Mouse (Mus musculus) liver, postnatal 0 days (tissue): ENCODE data around the gene Asah2. TPM values are rescaled to one million over a fixed set of nuclear protein-coding genes. Genes with fewer than 3 reads are reported as not detected.

Experiments
- ATAC-seq: fragments of 200-750 bp; cut with Nextera tagmentation; 2 replicates; pipeline ENCODE4 v1.8.0; 2017; ENCODE audit warnings: mild to moderate bottlenecking, moderate library complexity
- DNase-seq: peaks from one replicate; pipeline ENCODE4 v3.0.0-alpha.2; 2016
- H3K27ac ChIP-seq: fragments of 300-500 bp; sonication (generic); 2 replicates; pipeline ENCODE4 v1.5.1; 2014; ENCODE audit warnings: antibody characterized with exemption, moderate library complexity, mild to moderate bottlenecking, low read depth
- H3K27me3 ChIP-seq: fragments of 300-500 bp; sonication (generic); 2 replicates; pipeline ENCODE4 v1.6.1; 2014; ENCODE audit warnings: low read length, control low read depth, mixed read lengths; ENCODE audit not compliant: insufficient read depth
- H3K36me3 ChIP-seq: fragments of 300-500 bp; sonication (generic); replicated peaks from 2 replicates; pipeline ENCODE4 v1.6.1; 2014; ENCODE audit warnings: mild to moderate bottlenecking, control low read depth, low read length, moderate library complexity, mixed read lengths; ENCODE audit not compliant: insufficient read depth
- H3K4me1 ChIP-seq: fragments of 300-500 bp; sonication (generic); 2 replicates; pipeline ENCODE4 v1.6.1; 2014; ENCODE audit warnings: antibody characterized with exemption, mild to moderate bottlenecking, control low read depth; ENCODE audit not compliant: insufficient read depth
- H3K4me2 ChIP-seq: fragments of 300-500 bp; sonication (generic); 2 replicates; pipeline ENCODE4 v1.6.1; 2014; ENCODE audit warnings: low read depth, mild to moderate bottlenecking, low read length, moderate library complexity, mixed read lengths
- H3K4me3 ChIP-seq: fragments of 300-500 bp; sonication (generic); 2 replicates; pipeline ENCODE4 v1.5.1; 2014; ENCODE audit warnings: low read depth, low read length
- H3K9ac ChIP-seq: fragments of 300-500 bp; sonication (generic); replicated peaks from 2 replicates; pipeline ENCODE4 v1.6.1; 2014; ENCODE audit warnings: mild to moderate bottlenecking, moderate library complexity
- H3K9me3 ChIP-seq: fragments of 300-500 bp; sonication (generic); 2 replicates; pipeline ENCODE4 v1.6.1; 2016; ENCODE audit warnings: mild to moderate bottlenecking, control low read depth, low read length, mixed read lengths
- CTCF ChIP-seq: sonication (generic); IDR thresholded peaks from 2 replicates; pipeline ENCODE4 v1.5.1; 2016; ENCODE audit warnings: antibody characterized with exemption, low read depth
- EP300 ChIP-seq: IDR thresholded peaks from 2 replicates; pipeline ENCODE4 v1.6.1; 2016; ENCODE audit warnings: antibody characterized with exemption, low read depth, mild to moderate bottlenecking
- WGBS: fragments of 180-500 bp; shearing (Covaris S2); extraction: QIAGEN DNeasy Blood & Tissue Kit; methylation state at CpG from one replicate; pipeline ENCODE4 v1.1.7; 2014; ENCODE audit not compliant: insufficient replicate concordance; 5-methylcytosine and 5-hydroxymethylcytosine counted together
- polyA plus RNA-seq: library from polyadenylated mRNA; unstranded; fragments of >200 nt; fragmentation: Nextera tagmentation; extraction: Ambion mirVana; gene quantifications from 2 replicates; pipeline ENCODE4 v1.2.1, GENCODE M21; 2015

Asah2 gene
- polyA plus RNA-seq, 1 experiment from 2014 or later = 0.65 TPM

DNA sequence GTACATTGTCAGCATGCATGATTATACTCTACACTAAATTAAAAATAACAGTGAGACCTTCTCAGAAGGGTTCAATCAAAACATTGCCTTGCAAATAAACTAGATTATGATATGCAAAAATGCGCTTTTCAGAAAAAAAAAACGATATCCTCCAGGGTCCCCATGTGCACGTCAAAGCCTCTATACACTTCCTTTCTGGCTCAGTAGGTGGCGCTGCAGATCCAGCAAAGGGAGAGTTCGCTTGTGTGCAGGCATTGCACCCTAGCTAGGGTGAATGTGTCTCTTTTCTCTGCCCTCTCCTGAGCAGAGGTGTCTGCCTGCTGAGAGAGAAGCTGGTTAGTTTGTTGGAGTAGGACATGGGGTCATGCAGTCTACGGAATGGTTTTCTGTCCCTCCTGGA, 136.0 kb downstream of the Asah2 start:
- peak; percentile 84 for DNase-seq
- Histone ChIP-seq H3K36me3 (no peaks in the 10 kb centered on the region), H3K9ac (no peak overlapping the region), H3K27me3 (no peaks in the 10 kb centered on the region), H3K4me3 (no peak overlapping the region), H3K4me2 (no peak overlapping the region), H3K4me1 (0 out of 2 replicates have a peak, but pooled peaks cover 2% of the 10 kb centered on the region), H3K27ac (no peak overlapping the region), H3K9me3 (no peaks in the 10 kb centered on the region)
- peak; percentile 76 for ATAC-seq
- 9% methylated on average over 6 of the region's 6 CpGs for WGBS
- TF ChIP-seq EP300 (no peak), CTCF (peak; percentile 94)

DNA sequence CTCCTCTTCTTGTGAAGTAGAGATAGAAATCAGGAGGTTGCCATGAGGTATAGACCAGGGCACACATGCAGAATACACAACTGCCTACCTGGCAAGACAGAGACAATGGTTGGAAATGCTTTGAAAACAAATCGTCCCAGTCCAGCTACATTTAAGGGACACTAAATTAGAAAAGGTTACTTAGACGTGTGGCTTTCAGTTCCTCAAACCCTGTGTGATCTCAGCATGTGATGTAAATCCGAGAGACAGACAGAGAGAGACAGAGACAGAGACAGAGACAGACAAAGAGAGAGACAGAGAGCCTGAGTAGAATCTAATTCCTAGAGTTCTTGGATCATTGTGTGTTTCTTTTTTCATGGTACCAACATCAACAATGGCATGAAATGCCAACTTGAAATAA, 136.6 kb downstream of the Asah2 start:
- Histone ChIP-seq H3K4me1 (0 out of 2 replicates have a peak, but pooled peaks cover 2% of the 10 kb centered on the region), H3K27me3 (no peaks in the 10 kb centered on the region), H3K4me3 (no peak overlapping the region), H3K9ac (no peak overlapping the region), H3K9me3 (no peaks in the 10 kb centered on the region), H3K4me2 (no peak overlapping the region), H3K27ac (no peak overlapping the region), H3K36me3 (no peaks in the 10 kb centered on the region)
- 31% methylated on average over 3 of the region's 3 CpGs for WGBS
- ATAC-seq (no peak), DNase-seq (no peak)
- TF ChIP-seq EP300 = no peak
- no peak for TF ChIP-seq CTCF

DNA sequence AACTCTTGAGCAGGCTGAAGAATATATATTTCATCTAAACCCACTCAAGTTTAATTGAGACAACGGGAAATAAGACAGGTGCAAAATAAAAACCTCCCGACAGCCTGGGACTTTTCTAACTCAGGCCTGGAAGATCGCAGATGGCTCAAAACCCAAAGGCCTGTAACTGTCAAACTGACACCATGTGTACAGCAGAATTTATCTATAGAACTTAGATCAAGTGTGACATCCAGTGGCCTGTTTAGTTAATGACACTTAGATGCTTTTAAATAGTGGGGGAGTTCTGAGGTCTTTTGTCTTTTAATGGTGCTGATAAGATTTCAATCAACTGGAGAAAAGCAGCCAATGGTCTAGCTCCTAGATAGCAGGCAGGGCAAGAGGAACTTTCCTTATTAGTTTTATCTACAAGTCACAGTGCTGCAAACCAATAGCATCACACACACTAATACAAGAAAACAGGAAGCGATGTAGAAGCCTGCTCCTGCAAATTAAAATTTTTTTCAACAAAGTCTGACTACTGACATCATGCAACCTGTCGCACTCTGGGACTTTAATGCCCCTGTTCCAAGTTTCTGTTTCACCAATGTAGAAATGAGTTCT, 140.0 kb downstream of the Asah2 start:
- WGBS = 40% methylated on average over 5 of the region's 5 CpGs
- Histone ChIP-seq H3K4me1 (no peaks in the 10 kb centered on the region), H3K27me3 (no peaks in the 10 kb centered on the region), H3K4me3 (no peak overlapping the region), H3K9ac (no peak overlapping the region), H3K27ac (no peak overlapping the region), H3K4me2 (no peak overlapping the region), H3K9me3 (no peaks in the 10 kb centered on the region), H3K36me3 (no peaks in the 10 kb centered on the region)
- ATAC-seq (no peak), DNase-seq (no peak)
- TF ChIP-seq EP300 = no peak
- TF ChIP-seq CTCF = peak; percentile 47

DNA sequence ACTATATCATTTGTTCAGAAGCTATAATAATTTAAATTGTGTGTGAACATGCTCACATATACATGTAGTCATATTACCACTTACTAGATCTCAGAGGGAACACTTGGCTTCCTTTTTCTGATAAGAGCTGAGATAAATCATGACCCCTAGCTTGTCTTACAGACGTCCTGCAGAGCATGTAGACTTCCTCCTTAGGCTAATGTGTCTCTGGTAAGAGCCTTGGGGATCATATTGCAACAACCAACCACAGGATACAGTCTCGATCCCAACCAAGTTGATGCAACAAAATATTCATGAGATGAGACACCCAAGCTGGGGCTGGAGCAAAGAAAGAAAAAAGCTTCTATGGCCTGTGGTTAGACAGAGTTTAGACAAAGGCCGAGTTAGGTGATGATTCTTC, 144.9 kb downstream of the Asah2 start:
- WGBS = 29% methylated on average over 3 of the region's 3 CpGs
- TF ChIP-seq EP300 (no peak), CTCF (no peak)
- H3K9me3 ChIP-seq = no peaks in the 10 kb centered on the region
- no peak overlapping the region for H3K27ac ChIP-seq
- no peak overlapping the region for H3K4me3 ChIP-seq
- no peaks in the 10 kb centered on the region for H3K36me3 ChIP-seq
- DNase-seq (no peak), ATAC-seq (no peak)
- H3K4me1 ChIP-seq = no peaks in the 10 kb centered on the region
- H3K4me2 ChIP-seq = no peak overlapping the region
- no peaks in the 10 kb centered on the region for H3K27me3 ChIP-seq
- no peak overlapping the region for H3K9ac ChIP-seq

DNA sequence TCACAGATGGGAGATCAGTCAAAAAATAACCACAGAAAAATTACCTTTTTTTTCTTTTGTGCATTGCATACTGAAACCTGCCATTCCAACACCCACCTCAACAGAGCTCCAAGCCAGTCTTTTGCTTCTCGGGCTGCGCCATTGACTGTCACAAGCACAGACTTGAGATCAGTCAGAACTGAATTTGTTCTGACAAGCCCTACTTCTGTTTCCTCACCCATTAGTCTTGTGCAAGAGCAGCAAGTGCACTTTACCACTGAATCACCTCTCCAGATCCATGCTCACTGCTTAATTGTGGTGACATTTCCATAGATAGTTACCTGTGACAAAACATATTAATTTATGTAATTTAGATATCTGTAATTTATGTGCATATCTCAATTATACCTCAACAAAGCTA, 147.6 kb downstream of the Asah2 start:
- Histone ChIP-seq H3K36me3 (no peaks in the 10 kb centered on the region), H3K27me3 (no peaks in the 10 kb centered on the region), H3K9ac (no peak overlapping the region), H3K4me3 (no peak overlapping the region), H3K27ac (no peak overlapping the region), H3K9me3 (no peaks in the 10 kb centered on the region), H3K4me2 (no peak overlapping the region), H3K4me1 (peaks cover 4% of the 10 kb centered on the region; the same call in 1 of the 2 replicates)
- no peak for DNase-seq
- ATAC-seq = no peak
- 76% methylated on average over 2 of the region's 2 CpGs for WGBS
- TF ChIP-seq CTCF (no peak), EP300 (no peak)

DNA sequence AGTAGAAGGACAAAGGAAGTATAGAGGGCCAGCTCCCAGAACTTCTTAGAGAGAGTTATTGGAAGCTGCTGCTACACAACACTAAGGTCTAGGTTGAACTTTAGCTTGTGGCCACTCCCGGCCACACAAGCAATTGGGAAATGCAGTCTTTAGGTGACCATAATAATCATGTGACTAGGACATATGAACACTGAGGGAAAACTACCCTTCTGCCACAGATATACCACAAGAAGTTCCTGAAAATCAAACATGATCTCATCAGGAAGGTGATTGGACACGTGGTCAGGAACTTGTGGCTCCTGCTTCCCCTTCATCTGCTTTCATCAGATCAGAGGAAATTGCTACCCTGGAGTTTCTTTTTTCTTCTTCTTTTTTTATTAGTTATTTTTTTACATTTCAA, 151.7 kb downstream of the Asah2 start:
- Histone ChIP-seq H3K4me1 (peaks cover 4% of the 10 kb centered on the region; the same call in 1 of the 2 replicates), H3K27me3 (no peaks in the 10 kb centered on the region), H3K4me2 (no peak overlapping the region), H3K4me3 (no peak overlapping the region), H3K36me3 (no peaks in the 10 kb centered on the region), H3K9me3 (no peaks in the 10 kb centered on the region), H3K9ac (no peak overlapping the region), H3K27ac (no peak overlapping the region)
- ATAC-seq = peak; percentile 21; the same call in 1 of the 2 replicates
- TF ChIP-seq CTCF (no peak), EP300 (no peak)
- WGBS = 20% methylated on average over 2 of the region's 2 CpGs
- DNase-seq = no peak
